Mouse (Mus musculus) hindbrain, embryonic 13.5 days (tissue): ENCODE measurements at regions not wholly inside any gene's neighbourhood (a gene's known extent, or its start where the extent isn't known, plus 50 kb on each side); places are given as distances from the start of the nearest gene placed in this dataset.

Experiments used
- ATAC-seq: fragments of 200-750 bp; cut with Nextera tagmentation; 2 replicates; pipeline ENCODE4 v1.8.0; 2017; ENCODE audit warnings: moderate TSS enrichment; ENCODE audit not compliant: low FRiP score
- H3K27ac ChIP-seq: fragments of 300-500 bp; sonication (generic); 2 replicates; pipeline ENCODE4 v1.5.1; 2015; ENCODE audit warnings: inconsistent platforms, mild to moderate bottlenecking, moderate library complexity
- H3K27me3 ChIP-seq: fragments of 300-500 bp; sonication (generic); 2 replicates; pipeline ENCODE4 v1.6.1; 2015; ENCODE audit warnings: mild to moderate bottlenecking, inconsistent platforms
- H3K36me3 ChIP-seq: fragments of 300-500 bp; sonication (generic); 2 replicates; pipeline ENCODE4 v1.6.1; 2015; ENCODE audit warnings: mild to moderate bottlenecking, inconsistent platforms
- H3K4me1 ChIP-seq: fragments of 300-500 bp; sonication (generic); replicated peaks from 2 replicates; pipeline ENCODE4 v1.6.1; 2015; ENCODE audit warnings: inconsistent platforms
- H3K4me2 ChIP-seq: fragments of 300-500 bp; sonication (generic); 2 replicates; pipeline ENCODE4 v1.6.1; 2015; ENCODE audit warnings: inconsistent platforms, mild to moderate bottlenecking, moderate library complexity
- H3K4me3 ChIP-seq: fragments of 300-500 bp; sonication (generic); 2 replicates; pipeline ENCODE4 v1.5.1; 2015; ENCODE audit warnings: mild to moderate bottlenecking, inconsistent platforms
- H3K9ac ChIP-seq: fragments of 300-500 bp; sonication (generic); 2 replicates; pipeline ENCODE4 v1.6.1; 2015; ENCODE audit warnings: mild to moderate bottlenecking, inconsistent platforms
- H3K9me3 ChIP-seq: fragments of 300-500 bp; sonication (generic); 2 replicates; pipeline ENCODE4 v1.6.1; 2016; ENCODE audit warnings: inconsistent platforms
- WGBS: fragments of 180-500 bp; shearing (Covaris S2); methylation state at CpG from one replicate; pipeline ENCODE4 v1.1.7; 2015; 5-methylcytosine and 5-hydroxymethylcytosine counted together

GRCm38 (mm10) chr4:94427581-94427980 is 128.8 kb upstream of the Gm10306 start:
- ATAC-seq: no peak
- Histone ChIP-seq H3K36me3 (no peaks in the 10 kb centered on the region), H3K27ac (no peak overlapping the region), H3K4me3 (no peak overlapping the region), H3K9ac (no peak overlapping the region), H3K4me1 (no peaks in the 10 kb centered on the region), H3K4me2 (no peak overlapping the region), H3K27me3 (no peaks in the 10 kb centered on the region), H3K9me3 (peaks cover 22% of the 10 kb centered on the region)
- WGBS: 97% methylated on average over 5 of the region's 5 CpGs

- H3K4me1 ChIP-seq: no peaks in the 10 kb centered on the region
- 77% methylated on average over 3 of the region's 3 CpGs for WGBS
These were observed 124.3 kb upstream of the Gm10306 start for GRCm38 (mm10) chr4:94432005-94432404.

GRCm38 (mm10) chr4:94437717-94438435 is 118.5 kb upstream of the Gm10306 start:
- WGBS: 78% methylated on average over 10 of the region's 10 CpGs
- ATAC-seq: no peak

More at GRCm38 (mm10) chr4:94432005-94432404, 124.3 kb upstream of the Gm10306 start:
- H3K4me3 ChIP-seq: no peak overlapping the region
- H3K9me3 ChIP-seq: peaks cover 22% of the 10 kb centered on the region
- H3K4me2 ChIP-seq: no peak overlapping the region
- no peak for ATAC-seq
- H3K27me3 ChIP-seq: no peaks in the 10 kb centered on the region
- H3K9ac ChIP-seq: no peak overlapping the region
- no peaks in the 10 kb centered on the region for H3K36me3 ChIP-seq
- no peak overlapping the region for H3K27ac ChIP-seq

GRCm38 (mm10) chr4:94439159-94439836 is 117.0 kb upstream of the Gm10306 start:
- no peak overlapping the region for H3K27ac ChIP-seq
- H3K4me3 ChIP-seq: no peak overlapping the region
- no peak overlapping the region for H3K4me2 ChIP-seq
- H3K4me1 ChIP-seq: no peaks in the 10 kb centered on the region
- no peaks in the 10 kb centered on the region for H3K36me3 ChIP-seq
- WGBS: 83% methylated on average over 6 of the region's 6 CpGs
- no peak overlapping the region for H3K9ac ChIP-seq
- ATAC-seq: no peak
- H3K9me3 ChIP-seq: no peaks in the 10 kb centered on the region
- no peaks in the 10 kb centered on the region for H3K27me3 ChIP-seq

More at GRCm38 (mm10) chr4:94437717-94438435, 118.5 kb upstream of the Gm10306 start:
- Histone ChIP-seq H3K9ac (no peak overlapping the region), H3K9me3 (no peaks in the 10 kb centered on the region), H3K4me2 (no peak overlapping the region), H3K4me1 (no peaks in the 10 kb centered on the region), H3K36me3 (no peaks in the 10 kb centered on the region), H3K27ac (no peak overlapping the region), H3K27me3 (no peaks in the 10 kb centered on the region), H3K4me3 (no peak overlapping the region)

- no peak for ATAC-seq
- Histone ChIP-seq H3K4me1 (no peaks in the 10 kb centered on the region), H3K9me3 (no peaks in the 10 kb centered on the region), H3K36me3 (no peaks in the 10 kb centered on the region), H3K4me3 (no peak overlapping the region), H3K4me2 (no peak overlapping the region), H3K9ac (no peak overlapping the region), H3K27ac (no peak overlapping the region), H3K27me3 (no peaks in the 10 kb centered on the region)
- 61% methylated on average over 4 of the region's 4 CpGs for WGBS
These were observed 109.7 kb upstream of the Gm10306 start for GRCm38 (mm10) chr4:94446604-94447003.
